Mouse (Mus musculus): ENCODE measurements at regions not wholly inside any gene's neighbourhood (a gene's known extent, or its start where the extent isn't known, plus 50 kb on each side); places are given as distances from the start of the nearest gene placed in this dataset.
"Not testable (repeated sequence)": the region's sequence is repeated elsewhere in the genome, so short reads cannot be mapped to it uniquely, and the experiment has no call there.

DNA sequence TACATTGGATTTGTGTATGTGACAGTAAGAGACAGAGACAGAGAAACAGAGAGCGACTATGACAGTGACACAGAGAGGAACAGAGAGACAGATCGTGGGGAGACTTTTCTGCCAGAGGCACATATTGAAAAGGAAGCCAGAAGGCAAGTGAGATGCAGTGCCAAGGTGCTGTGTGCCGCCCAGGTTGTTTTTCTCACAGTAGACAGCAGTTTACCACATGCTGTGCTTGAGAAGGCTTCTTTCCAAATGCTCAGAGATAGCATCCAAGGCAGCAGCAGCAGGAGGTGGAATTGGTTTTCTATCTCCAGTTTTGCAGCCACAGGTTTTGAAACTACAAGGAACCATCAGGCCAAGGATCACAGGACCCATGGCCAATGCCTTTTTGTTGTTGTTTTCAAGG lies 466.5 kb downstream of the Lrfn5 start:
- no peak for ATAC-seq (replicated peaks; ENCODE audit: low read depth, poor library complexity, severe bottlenecking)

DNA sequence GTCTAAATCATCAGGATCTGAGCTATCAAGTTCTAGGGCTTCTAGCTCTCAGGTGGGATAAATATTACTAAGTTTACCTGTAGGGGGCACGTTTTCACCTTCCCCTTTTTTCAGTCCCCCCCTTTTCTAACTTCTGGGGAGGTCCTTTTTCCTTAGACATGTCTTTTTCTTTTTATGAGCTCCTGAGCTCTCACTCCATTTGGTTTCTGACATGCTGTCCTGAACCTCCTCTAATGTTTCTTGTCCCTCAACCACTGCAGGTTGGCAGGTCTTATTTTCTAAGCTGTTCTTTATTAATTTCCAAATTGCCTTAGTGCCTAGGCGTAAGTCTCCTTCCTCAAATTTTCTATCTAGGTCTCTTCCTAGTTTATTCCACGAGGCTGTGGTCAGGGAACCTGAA lies 470.9 kb downstream of the Lrfn5 start:
- not testable (repeated sequence) for ATAC-seq (replicated peaks; ENCODE audit: low read depth, poor library complexity, severe bottlenecking)

DNA sequence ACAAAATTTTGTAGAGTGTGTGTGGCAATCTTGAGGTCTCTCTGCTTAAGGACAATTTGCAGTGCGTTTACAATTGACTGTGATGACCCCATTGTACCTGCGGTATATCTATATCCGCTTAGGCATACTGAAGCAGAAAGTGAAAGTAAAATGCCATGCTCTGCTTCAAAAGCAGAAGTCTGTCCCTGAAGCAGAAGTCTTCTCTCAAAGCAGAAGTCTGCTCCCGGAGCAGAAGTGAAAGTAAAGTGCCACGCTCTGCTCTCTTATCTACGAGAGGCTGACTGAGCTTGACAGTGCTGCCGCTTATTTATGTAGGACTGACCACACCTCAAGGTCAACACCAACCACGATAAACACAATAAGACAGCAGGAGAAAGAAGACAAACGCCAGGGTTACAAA lies 471.3 kb downstream of the Lrfn5 start:
- peak; percentile 88 for ATAC-seq (replicated peaks; ENCODE audit: low read depth, poor library complexity, severe bottlenecking)

DNA sequence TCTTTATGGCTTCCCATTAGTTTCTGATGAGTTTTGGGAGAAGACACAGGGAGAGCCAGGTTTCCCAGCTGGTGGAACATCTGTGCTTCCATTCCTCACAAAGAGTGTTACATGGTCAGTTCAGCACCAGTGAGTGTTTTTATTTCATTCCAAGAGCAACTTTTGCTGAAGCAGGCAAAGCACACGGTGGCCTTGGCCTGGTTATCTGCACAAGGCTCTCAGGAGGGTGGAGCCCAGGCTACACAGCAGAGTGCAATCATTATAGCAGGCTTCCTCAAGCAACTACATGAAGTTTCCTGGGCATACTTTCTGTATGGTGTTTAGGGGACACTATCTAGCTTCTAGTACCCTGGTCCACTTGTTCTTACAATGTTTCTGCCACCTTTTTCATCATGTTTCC lies 490.4 kb downstream of the Lrfn5 start:
- no peak for ATAC-seq (replicated peaks; ENCODE audit: low read depth, poor library complexity, severe bottlenecking)

DNA sequence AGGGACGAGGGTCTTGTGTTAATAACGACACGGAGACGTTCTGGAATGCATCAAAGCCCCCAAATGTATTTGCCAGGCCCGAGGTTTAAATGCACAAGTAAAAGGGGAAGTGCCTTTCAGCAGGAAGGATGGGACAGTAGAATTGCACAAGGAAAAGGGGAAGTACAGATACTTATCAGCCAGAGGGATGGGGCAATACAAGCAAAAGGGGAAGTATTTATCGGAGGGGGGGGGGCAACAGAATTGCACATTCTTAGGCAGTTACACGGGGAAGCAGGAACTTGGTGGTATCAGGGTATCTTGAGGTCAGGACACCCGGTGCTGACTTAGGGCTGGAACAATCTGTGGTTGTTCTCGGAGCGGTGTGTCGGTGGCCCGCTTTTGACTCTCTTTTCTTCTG lies 494.7 kb downstream of the Lrfn5 start:
- ATAC-seq (replicated peaks; ENCODE audit: low read depth, poor library complexity, severe bottlenecking), result not testable (repeated sequence)
